ENCODE assay signal across 8 mouse cellular contexts in genomic region chr7:126897390-126898101, GRCm38 (mm10). TPM values are rescaled to one million over a fixed set of nuclear protein-coding genes. Genes with fewer than 3 reads are reported as not detected.
DNase-seq lines count a peak whose midpoint lies in the region; ATAC-seq and TF ChIP-seq lines count a peak whose summit lies in the region.

No protein-coding gene starts in this region.

- H3K27me3 ChIP-seq in heart, embryonic 14.5 days (ENCODE audit: control insufficient read depth, insufficient read depth, low read length): no peaks in the 10 kb centered on the region
- no peaks in the 10 kb centered on the region for H3K27me3 ChIP-seq in stomach, postnatal 0 days (ENCODE audit: control insufficient read depth, insufficient read depth, low read length)

- peaks cover 6 to 13% of the 10 kb centered on the region in 2 experiments for H3K4me1 ChIP-seq in heart, embryonic 14.5 days (ENCODE audit: control insufficient read depth in 2 of 2, insufficient read depth in 2 of 2, low read length in 2 of 2)
- H3K4me1 ChIP-seq in stomach, postnatal 0 days (replicated peaks; ENCODE audit: control insufficient read depth, insufficient read depth): no peaks in the 10 kb centered on the region; the same call in 1 of the 2 replicates

- peak overlapping the region; percentile 76 for H3K4me2 ChIP-seq in heart, embryonic 14.5 days (ENCODE audit: low read length)
- H3K4me2 ChIP-seq in stomach, postnatal 0 days (replicated peaks; ENCODE audit: low read depth): peak overlapping the region; percentile 79

- peak overlapping the region; percentile 67 to 72 for H3K4me3 ChIP-seq in heart, embryonic 14.5 days (ENCODE audit: control insufficient read depth in 1 of 2, insufficient read depth in 1 of 2, low read depth in 1 of 2, low read length in 2 of 2)
- H3K4me3 ChIP-seq in stomach, postnatal 0 days (ENCODE audit: low read depth, low read length): peak overlapping the region; percentile 69

- 0 out of 2 replicates have a peak, but pooled peaks cover 4% of the 10 kb centered on the region for H3K36me3 ChIP-seq in heart, embryonic 14.5 days (ENCODE audit: control insufficient read depth, insufficient read depth, low read length)
- no peaks in the 10 kb centered on the region for H3K36me3 ChIP-seq in stomach, postnatal 0 days (ENCODE audit: control insufficient read depth, insufficient read depth, low read length)

- no peak for TF ChIP-seq CTCF in stomach, postnatal 0 days (IDR thresholded peaks at IDR 0.05; ENCODE audit: low read depth)

- DNase-seq in layer of hippocampus, adult 11-12 months (ENCODE audit: low spot score): peak; percentile 51
- DNase-seq in layer of hippocampus, adult 8-10 months (ENCODE audit: low spot score in 2 of 2): no peak
- peak; percentile 35 for DNase-seq in kidney, postnatal 14 days
- DNase-seq in stomach, postnatal 0 days (ENCODE audit: low spot score): peak; percentile 20
- no peak for DNase-seq in gastrocnemius, postnatal 14 days

- peak overlapping the region; percentile 83 for H3K9ac ChIP-seq in heart, embryonic 14.5 days (ENCODE audit: low read length)
- peak overlapping the region; percentile 80 for H3K9ac ChIP-seq in stomach, postnatal 0 days (ENCODE audit: low read length)

- ATAC-seq in common myeloid progenitor, adult 5-6 weeks (replicated peaks; ENCODE audit: low read depth, poor library complexity, severe bottlenecking): peak; percentile 75
- ATAC-seq in heart, embryonic 14.5 days (ENCODE audit: insufficient number of reproducible peaks, insufficient read depth, low FRiP score, low read depth): peak; percentile 75; the same call in 1 of the 2 replicates
- ATAC-seq in megakaryocyte-erythroid progenitor cell, adult 5-6 weeks (replicated peaks; ENCODE audit: low FRiP score, low TSS enrichment, poor library complexity, severe bottlenecking): peak; percentile 72
- ATAC-seq in stomach, postnatal 0 days (ENCODE audit: low FRiP score, low TSS enrichment): peak; percentile 19; the same call in 1 of the 2 replicates

- peak overlapping the region; percentile 34 to 80; a peak in 3 of 4 replicates for H3K27ac ChIP-seq in heart, embryonic 14.5 days (replicated peaks in 1 of 2; ENCODE audit: control insufficient read depth in 1 of 2, insufficient read depth in 1 of 2, low read depth in 2 of 2, low read length in 2 of 2)
- H3K27ac ChIP-seq in stomach, postnatal 0 days (replicated peaks): peak overlapping the region; percentile 87

- no peak for TF ChIP-seq EP300 in stomach, postnatal 0 days (optimal IDR thresholded peaks at IDR 0.05)

- WGBS in heart, embryonic 14.5 days: 21% methylated on average over 16 of the region's 16 CpGs
- WGBS in stomach, postnatal 0 days: 16% methylated on average over 16 of the region's 16 CpGs

- H3K9me3 ChIP-seq in heart, embryonic 14.5 days (ENCODE audit: control insufficient read depth, low read length): no peaks in the 10 kb centered on the region
- no peaks in the 10 kb centered on the region for H3K9me3 ChIP-seq in stomach, postnatal 0 days (ENCODE audit: control insufficient read depth, low read length)

- intact Hi-C loops in gastrocnemius, postnatal 14 days (cut with DNase I; ENCODE audit: low total_unique reads): no loop called here

RNA-seq across cellular contexts. Expression of gene Taok2, which starts 13.0 kb away (rescaled TPM):
- total RNA-seq in layer of hippocampus, adult 8-10 months (2022): 100 to 1,000 TPM; 146 to 179 (median 151) TPM
- 32.2 and 42.2 TPM in 2 replicates for total RNA-seq in common myeloid progenitor, adult 5-6 weeks (2017)
- 19.8 and 21.7 TPM in 2 replicates for polyA plus RNA-seq in heart, embryonic 14.5 days (2014; fragmentation: Nextera tagmentation; extraction: Ambion mirVana)
- total RNA-seq in megakaryocyte-erythroid progenitor cell, adult 5-6 weeks (2014; fragmentation: Nextera tagmentation): 36.1 and 44.2 TPM in 2 replicates
- 22.1 and 25.1 TPM in 2 replicates for total RNA-seq in megakaryocyte-erythroid progenitor cell, adult 5-6 weeks (2017)
- polyA plus RNA-seq in stomach, postnatal 0 days (2015; fragmentation: Nextera tagmentation; extraction: Ambion mirVana): 13.9 TPM in 2 replicates
- total RNA-seq in gastrocnemius, postnatal 14 days (2021): 10 to 100 TPM; 33.1 to 33.5 TPM

RNA-seq across cellular contexts. Expression of gene Tmem219, which starts 25.2 kb away (rescaled TPM):
- total RNA-seq in layer of hippocampus, adult 8-10 months (2022): 10 to 100 TPM; 21.8 to 34.3 (median 25.6) TPM
- 21.1 and 31.9 TPM in 2 replicates for total RNA-seq in common myeloid progenitor, adult 5-6 weeks (2017)
- polyA plus RNA-seq in heart, embryonic 14.5 days (2014; fragmentation: Nextera tagmentation; extraction: Ambion mirVana): 21.6 and 22.7 TPM in 2 replicates
- total RNA-seq in megakaryocyte-erythroid progenitor cell, adult 5-6 weeks (2014; fragmentation: Nextera tagmentation): 22.0 and 27.2 TPM in 2 replicates
- total RNA-seq in megakaryocyte-erythroid progenitor cell, adult 5-6 weeks (2017): 9.2 and 17.9 TPM in 2 replicates
- 32.9 and 36.3 TPM in 2 replicates for polyA plus RNA-seq in stomach, postnatal 0 days (2015; fragmentation: Nextera tagmentation; extraction: Ambion mirVana)
- 10 to 100 TPM; 11.9 to 13.1 TPM for total RNA-seq in gastrocnemius, postnatal 14 days (2021)

RNA-seq across cellular contexts. Expression of gene Kctd13, which starts 31.1 kb away (rescaled TPM):
- total RNA-seq in layer of hippocampus, adult 8-10 months (2022): 100 to 1,000 TPM; 137 to 173 (median 161) TPM
- 9.6 and 13.2 TPM in 2 replicates for total RNA-seq in common myeloid progenitor, adult 5-6 weeks (2017)
- polyA plus RNA-seq in heart, embryonic 14.5 days (2014; fragmentation: Nextera tagmentation; extraction: Ambion mirVana): 11.3 and 11.9 TPM in 2 replicates
- 14.0 and 18.6 TPM in 2 replicates for total RNA-seq in megakaryocyte-erythroid progenitor cell, adult 5-6 weeks (2014; fragmentation: Nextera tagmentation)
- total RNA-seq in megakaryocyte-erythroid progenitor cell, adult 5-6 weeks (2017): 9.0 and 22.1 TPM in 2 replicates
- 9.7 and 10.2 TPM in 2 replicates for polyA plus RNA-seq in stomach, postnatal 0 days (2015; fragmentation: Nextera tagmentation; extraction: Ambion mirVana)
- total RNA-seq in gastrocnemius, postnatal 14 days (2021): 1 to 10 TPM; 2.5 to 3.2 TPM

RNA-seq across cellular contexts. Expression of gene Ino80e, which starts 35.4 kb away (rescaled TPM):
- 10 to 100 TPM; 46.3 to 59.5 (median 56.1) TPM for total RNA-seq in layer of hippocampus, adult 8-10 months (2022)
- 33.4 and 43.2 TPM in 2 replicates for total RNA-seq in common myeloid progenitor, adult 5-6 weeks (2017)
- 47.9 and 51.9 TPM in 2 replicates for polyA plus RNA-seq in heart, embryonic 14.5 days (2014; fragmentation: Nextera tagmentation; extraction: Ambion mirVana)
- 124 and 132 TPM in 2 replicates for total RNA-seq in megakaryocyte-erythroid progenitor cell, adult 5-6 weeks (2014; fragmentation: Nextera tagmentation)
- 29.4 and 45.6 TPM in 2 replicates for total RNA-seq in megakaryocyte-erythroid progenitor cell, adult 5-6 weeks (2017)
- polyA plus RNA-seq in stomach, postnatal 0 days (2015; fragmentation: Nextera tagmentation; extraction: Ambion mirVana): 31.0 and 34.4 TPM in 2 replicates
- total RNA-seq in gastrocnemius, postnatal 14 days (2021): 10 to 100 TPM; 13.7 to 14.1 TPM

RNA-seq across cellular contexts. Expression of gene Hirip3, which starts 35.8 kb away (rescaled TPM):
- 10 to 100 TPM; 25.6 to 44.7 (median 36.2) TPM for total RNA-seq in layer of hippocampus, adult 8-10 months (2022)
- total RNA-seq in common myeloid progenitor, adult 5-6 weeks (2017): 283 and 331 TPM in 2 replicates
- 10.7 and 11.5 TPM in 2 replicates for polyA plus RNA-seq in heart, embryonic 14.5 days (2014; fragmentation: Nextera tagmentation; extraction: Ambion mirVana)
- total RNA-seq in megakaryocyte-erythroid progenitor cell, adult 5-6 weeks (2014; fragmentation: Nextera tagmentation): 51.6 and 123 TPM in 2 replicates
- 327 and 333 TPM in 2 replicates for total RNA-seq in megakaryocyte-erythroid progenitor cell, adult 5-6 weeks (2017)
- 5.7 and 7.6 TPM in 2 replicates for polyA plus RNA-seq in stomach, postnatal 0 days (2015; fragmentation: Nextera tagmentation; extraction: Ambion mirVana)
- total RNA-seq in gastrocnemius, postnatal 14 days (2021): 1 to 10 TPM; 6.1 to 8.5 TPM

Comparison
In these comparisons a context has a peak if more than half of its experiments do, and no peak if none do; other contexts are left out.
1. DNase-seq: peak in layer of hippocampus, adult 11-12 months (single experiment), kidney, postnatal 14 days (single experiment) and stomach, postnatal 0 days (single experiment); none in layer of hippocampus, adult 8-10 months (0 of 2) and gastrocnemius, postnatal 14 days (single experiment).
2. ATAC-seq: peak in every context shown above with its lines; median percentile 75 in common myeloid progenitor, adult 5-6 weeks; 75 in heart, embryonic 14.5 days; 72 in megakaryocyte-erythroid progenitor cell, adult 5-6 weeks; 19 in stomach, postnatal 0 days.